Mouse (Mus musculus) gastrocnemius, adult 8-10 months (tissue): ENCODE measurements at regions not wholly inside any gene's neighbourhood (a gene's known extent, or its start where the extent isn't known, plus 50 kb on each side); places are given as distances from the start of the nearest gene placed in this dataset.

Source experiments
- DNase-seq, 2 experiments: peaks; one replicate each; pipeline ENCODE4 v3.0.0; 2022; ENCODE audit warnings: low spot score in 2 of 2

GRCm38 (mm10) chr14:25398745-25399144, 60.2 kb upstream of the Zmiz1 start:
- no peak for DNase-seq

DNA sequence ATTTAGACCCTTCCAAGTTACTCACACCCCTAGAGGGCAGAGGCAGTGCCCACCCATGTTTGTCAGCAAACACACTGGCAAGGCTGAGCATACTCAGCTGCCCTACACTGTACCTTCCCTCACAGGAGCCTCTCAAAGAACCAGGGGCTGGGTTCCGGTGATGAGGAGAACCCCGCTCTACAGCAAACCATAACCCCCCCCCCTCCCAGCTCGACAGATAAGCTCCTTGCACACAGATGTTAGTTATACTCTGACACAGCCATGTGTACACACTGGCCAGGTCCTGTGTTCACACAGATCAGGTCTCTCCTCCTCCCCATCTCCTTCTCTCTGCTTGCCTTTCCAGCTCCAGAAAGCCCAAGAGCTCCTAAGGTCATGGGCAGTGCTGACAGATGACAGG, 59.7 kb upstream of the Zmiz1 start:
- no peak for DNase-seq

DNA sequence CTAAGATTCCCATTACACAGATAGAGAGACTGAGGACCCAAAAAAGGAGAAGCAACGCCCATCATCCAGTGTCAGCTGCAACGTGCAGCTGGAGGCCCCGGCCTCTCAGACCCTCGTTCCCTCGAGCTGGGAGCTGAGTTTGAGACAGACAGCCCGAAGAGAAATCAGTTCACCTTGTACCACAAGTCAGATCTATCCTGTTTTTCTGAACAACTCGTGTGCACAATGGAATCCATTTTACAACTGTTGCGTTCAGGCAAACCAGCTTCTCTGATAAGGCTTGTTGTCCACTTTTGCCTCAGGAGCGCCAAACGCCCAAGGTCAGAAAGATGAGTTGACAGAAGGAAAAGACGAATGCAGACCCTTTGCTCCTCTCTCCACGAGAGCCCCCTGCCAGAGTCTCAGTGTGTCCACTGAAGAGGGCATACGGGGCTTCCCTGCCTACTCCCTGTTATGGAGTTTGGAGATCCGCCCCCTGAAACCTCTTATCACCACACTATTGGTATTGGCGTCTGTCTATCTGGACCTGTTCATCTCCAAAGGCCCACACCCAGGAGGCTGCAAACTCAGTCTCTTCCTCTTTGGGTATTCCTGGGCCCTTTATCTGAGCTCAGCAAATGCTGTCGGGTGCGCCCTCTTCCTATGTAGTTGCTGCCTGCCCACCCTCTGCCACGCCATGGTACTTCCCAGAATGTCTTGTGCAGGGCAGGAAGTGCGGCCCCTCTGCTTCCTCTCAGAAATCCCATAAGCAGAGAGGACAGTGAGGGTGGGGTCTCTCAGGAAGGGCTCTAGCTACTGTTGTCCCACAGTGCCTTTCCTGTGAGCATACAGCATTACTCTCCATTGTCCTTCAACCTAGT, 57.7 kb upstream of the Zmiz1 start:
- no peak for DNase-seq

DNA sequence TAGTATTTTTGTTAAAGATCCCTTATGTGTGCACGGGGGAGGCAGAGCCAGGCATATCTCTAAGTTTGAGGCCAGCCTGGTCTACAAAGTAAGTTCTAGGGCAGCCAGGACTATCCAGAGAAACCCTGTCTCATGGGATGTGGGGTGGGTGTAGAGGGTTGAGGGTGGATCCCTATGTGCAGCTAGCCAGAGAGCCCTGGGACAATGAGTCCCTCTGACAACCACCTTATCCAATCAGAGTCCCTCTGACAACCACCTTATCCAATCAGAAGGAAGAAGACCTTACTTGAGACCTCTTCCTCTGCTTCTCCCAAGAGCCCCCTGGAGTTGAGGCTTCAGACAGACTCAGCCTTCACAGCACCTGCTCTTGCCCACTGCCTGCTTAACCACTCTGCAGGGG, 56.6 kb upstream of the Zmiz1 start:
- no peak for DNase-seq

GRCm38 (mm10) chr14:25405191-25405590, 53.8 kb upstream of the Zmiz1 start:
- DNase-seq, result no peak

- DNase-seq, result no peak
These were observed 52.9 kb upstream of the Zmiz1 start for GRCm38 (mm10) chr14:25406059-25406458.

- no peak for DNase-seq
These were observed 52.4 kb upstream of the Zmiz1 start for GRCm38 (mm10) chr14:25406613-25407012.

DNA sequence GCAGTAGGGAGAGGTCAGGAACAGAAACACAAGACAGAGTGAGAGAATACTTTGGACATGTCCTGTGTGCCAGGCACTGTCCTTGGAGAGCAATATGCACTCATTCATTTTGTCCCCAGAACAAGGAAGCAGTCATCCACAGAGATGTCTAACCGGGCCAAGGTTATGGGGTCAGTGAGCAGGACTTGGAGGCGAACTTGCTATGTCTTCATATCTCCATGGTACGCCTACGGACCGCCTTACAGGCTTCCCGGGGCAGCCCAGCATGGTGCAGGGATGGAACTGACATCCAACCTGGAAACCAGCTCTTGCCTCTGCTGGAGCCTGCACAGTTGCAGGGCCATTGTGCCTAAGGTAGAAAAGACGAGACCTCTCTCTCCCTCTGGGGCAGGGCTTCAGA, 51.9 kb upstream of the Zmiz1 start:
- DNase-seq, result no peak
